Mouse (Mus musculus) neural tube, embryonic 13.5 days (tissue): ENCODE results near the gene Sdk2. TPM values are rescaled to one million over a fixed set of nuclear protein-coding genes. Genes with fewer than 3 reads are reported as not detected.

Experiments
- ATAC-seq: fragments of 200-750 bp; cut with Nextera tagmentation; 2 replicates; pipeline ENCODE4 v1.8.0; 2017; ENCODE audit warnings: low read depth, mild to moderate bottlenecking, moderate TSS enrichment, moderate library complexity
- H3K27ac ChIP-seq: fragments of 300-500 bp; sonication (generic); replicated peaks from 2 replicates; pipeline ENCODE4 v1.5.1; 2015; ENCODE audit warnings: moderate library complexity, mild to moderate bottlenecking, inconsistent platforms
- H3K27me3 ChIP-seq: fragments of 300-500 bp; sonication (generic); 2 replicates; pipeline ENCODE4 v1.6.1; 2015; ENCODE audit warnings: mild to moderate bottlenecking, inconsistent platforms
- H3K36me3 ChIP-seq: fragments of 300-500 bp; sonication (generic); 2 replicates; pipeline ENCODE4 v1.6.1; 2015; ENCODE audit warnings: mild to moderate bottlenecking, inconsistent platforms
- H3K4me1 ChIP-seq: fragments of 300-500 bp; sonication (generic); replicated peaks from 2 replicates; pipeline ENCODE4 v1.6.1; 2015; ENCODE audit warnings: inconsistent platforms
- H3K4me2 ChIP-seq: fragments of 300-500 bp; sonication (generic); 2 replicates; pipeline ENCODE4 v1.6.1; 2015; ENCODE audit warnings: inconsistent platforms, mild to moderate bottlenecking, moderate library complexity
- H3K4me3 ChIP-seq: fragments of 300-500 bp; sonication (generic); 2 replicates; pipeline ENCODE4 v1.5.1; 2015; ENCODE audit warnings: mild to moderate bottlenecking, inconsistent platforms
- H3K9ac ChIP-seq: fragments of 300-500 bp; sonication (generic); 2 replicates; pipeline ENCODE4 v1.6.1; 2015; ENCODE audit warnings: moderate library complexity, mild to moderate bottlenecking, inconsistent platforms
- H3K9me3 ChIP-seq: fragments of 300-500 bp; sonication (generic); 2 replicates; pipeline ENCODE4 v1.6.1; 2016; ENCODE audit warnings: inconsistent platforms
- WGBS: fragments of 180-500 bp; shearing (Covaris S2); methylation state at CpG from one replicate; pipeline ENCODE4 v1.1.7; 2015; 5-methylcytosine and 5-hydroxymethylcytosine counted together
- polyA plus RNA-seq: library from polyadenylated mRNA; unstranded; fragments of >200 nt; fragmentation: Nextera tagmentation; extraction: Ambion mirVana; gene quantifications from 2 replicates; pipeline ENCODE4 v1.2.1, GENCODE M21; 2015

The Sdk2 gene
- polyA plus RNA-seq: 3.9 and 4.7 TPM in 2 replicates

GRCm38 (mm10) chr11:114066951-114067762, at the start of gene Sdk2:
Gene Sdk2 (minus strand): TSS chr11:114067046.
- Histone ChIP-seq H3K9ac (peak within 1 kb of the TSS; percentile 83), H3K4me3 (peak within 1 kb of the TSS; percentile 67), H3K9me3 (no peaks in the 10 kb centered on the region), H3K27me3 (peaks cover 22% of the 10 kb centered on the region), H3K4me2 (peak within 1 kb of the TSS; percentile 95), H3K27ac (peak within 1 kb of the TSS; percentile 93), H3K36me3 (no peaks in the 10 kb centered on the region), H3K4me1 (peaks cover 64% of the 10 kb centered on the region)
- 2% methylated on average over 52 of the region's 52 CpGs for WGBS
- ATAC-seq: peak; percentile 72

- 62% methylated on average over 13 of the region's 13 CpGs for WGBS
- Histone ChIP-seq H3K36me3 (no peaks in the 10 kb centered on the region), H3K4me3 (no peak overlapping the region), H3K9ac (no peak overlapping the region), H3K4me2 (no peak overlapping the region), H3K27me3 (0 out of 2 replicates have a peak, but pooled peaks cover 4% of the 10 kb centered on the region), H3K9me3 (no peaks in the 10 kb centered on the region), H3K27ac (no peak overlapping the region), H3K4me1 (peaks cover 47% of the 10 kb centered on the region)
- no peak for ATAC-seq
Measured at GRCm38 (mm10) chr11:114115077-114115476, 48.2 kb upstream of the Sdk2 start.

- H3K4me2 ChIP-seq: no peak overlapping the region
- 0 out of 2 replicates have a peak, but pooled peaks cover 4% of the 10 kb centered on the region for H3K27me3 ChIP-seq
- H3K9ac ChIP-seq: no peak overlapping the region
- no peak overlapping the region for H3K27ac ChIP-seq
- H3K4me1 ChIP-seq: peaks cover 43% of the 10 kb centered on the region
- no peaks in the 10 kb centered on the region for H3K9me3 ChIP-seq
- 67% methylated on average over 12 of the region's 12 CpGs for WGBS
- no peak for ATAC-seq
- no peaks in the 10 kb centered on the region for H3K36me3 ChIP-seq
- no peak overlapping the region for H3K4me3 ChIP-seq
Measured at GRCm38 (mm10) chr11:114114674-114115073, 47.8 kb upstream of the Sdk2 start.

- no peak overlapping the region for H3K27ac ChIP-seq
- no peak overlapping the region for H3K4me3 ChIP-seq
- no peak for ATAC-seq
- 0 out of 2 replicates have a peak, but pooled peaks cover 4% of the 10 kb centered on the region for H3K27me3 ChIP-seq
- H3K4me2 ChIP-seq: no peak overlapping the region
- H3K9ac ChIP-seq: no peak overlapping the region
- no peaks in the 10 kb centered on the region for H3K36me3 ChIP-seq
- no peaks in the 10 kb centered on the region for H3K9me3 ChIP-seq
- 47% methylated on average over 3 of the region's 3 CpGs for WGBS
- peaks cover 19% of the 10 kb centered on the region for H3K4me1 ChIP-seq
Measured at GRCm38 (mm10) chr11:114110851-114111250, 44.0 kb upstream of the Sdk2 start.

GRCm38 (mm10) chr11:114093636-114094035, 26.8 kb upstream of the Sdk2 start:
- WGBS: 60% methylated on average over 7 of the region's 7 CpGs
- Histone ChIP-seq H3K9ac (no peak overlapping the region), H3K9me3 (no peaks in the 10 kb centered on the region), H3K27ac (no peak overlapping the region), H3K27me3 (no peaks in the 10 kb centered on the region), H3K4me2 (no peak overlapping the region), H3K36me3 (no peaks in the 10 kb centered on the region), H3K4me3 (no peak overlapping the region), H3K4me1 (no peaks in the 10 kb centered on the region)
- no peak for ATAC-seq

- WGBS: 75% methylated on average over 7 of the region's 7 CpGs
- no peak for ATAC-seq
- no peak overlapping the region for H3K4me2 ChIP-seq
Measured at GRCm38 (mm10) chr11:114093175-114093574, 26.3 kb upstream of the Sdk2 start.

GRCm38 (mm10) chr11:114080606-114081005, 13.8 kb upstream of the Sdk2 start:
- Histone ChIP-seq H3K4me2 (no peak overlapping the region), H3K9me3 (0 out of 2 replicates have a peak, but pooled peaks cover 4% of the 10 kb centered on the region), H3K27ac (no peak overlapping the region), H3K4me1 (0 out of 2 replicates have a peak, but pooled peaks cover 3% of the 10 kb centered on the region), H3K36me3 (no peaks in the 10 kb centered on the region), H3K4me3 (no peak overlapping the region), H3K9ac (no peak overlapping the region), H3K27me3 (no peaks in the 10 kb centered on the region)
- ATAC-seq: no peak
- 55% methylated on average over 9 of the region's 9 CpGs for WGBS

More at GRCm38 (mm10) chr11:114093175-114093574, 26.3 kb upstream of the Sdk2 start:
- Histone ChIP-seq H3K27ac (no peak overlapping the region), H3K9ac (no peak overlapping the region), H3K4me3 (no peak overlapping the region), H3K4me1 (no peaks in the 10 kb centered on the region), H3K9me3 (no peaks in the 10 kb centered on the region), H3K27me3 (no peaks in the 10 kb centered on the region), H3K36me3 (no peaks in the 10 kb centered on the region)

- H3K4me2 ChIP-seq: no peak overlapping the region
- ATAC-seq: no peak
- peaks cover 14% of the 10 kb centered on the region for H3K4me1 ChIP-seq
- no peaks in the 10 kb centered on the region for H3K36me3 ChIP-seq
- 0 out of 2 replicates have a peak, but pooled peaks cover 4% of the 10 kb centered on the region for H3K9me3 ChIP-seq
- WGBS: 79% methylated on average over 10 of the region's 10 CpGs
- no peak overlapping the region for H3K4me3 ChIP-seq
- H3K27ac ChIP-seq: no peak overlapping the region
- H3K9ac ChIP-seq: no peak overlapping the region
- peaks cover 14% of the 10 kb centered on the region; the same call in 1 of the 2 replicates for H3K27me3 ChIP-seq
Measured at GRCm38 (mm10) chr11:114072644-114073043, 5.8 kb upstream of the Sdk2 start.

- Histone ChIP-seq H3K4me3 (no peak overlapping the region), H3K27me3 (peaks cover 14% of the 10 kb centered on the region; the same call in 1 of the 2 replicates), H3K9me3 (0 out of 2 replicates have a peak, but pooled peaks cover 4% of the 10 kb centered on the region), H3K27ac (no peak overlapping the region), H3K4me2 (no peak overlapping the region), H3K9ac (no peak overlapping the region), H3K36me3 (no peaks in the 10 kb centered on the region), H3K4me1 (peaks cover 20% of the 10 kb centered on the region)
- no peak for ATAC-seq
- 20% methylated on average over 8 of the region's 8 CpGs for WGBS
Measured at GRCm38 (mm10) chr11:114071998-114072397, 5.2 kb upstream of the Sdk2 start.

- no peaks in the 10 kb centered on the region for H3K36me3 ChIP-seq
- no peak overlapping the region for H3K27ac ChIP-seq
- H3K27me3 ChIP-seq: peaks cover 14% of the 10 kb centered on the region; the same call in 1 of the 2 replicates
- H3K9ac ChIP-seq: no peak overlapping the region
- no peak for ATAC-seq
- H3K4me1 ChIP-seq: peaks cover 27% of the 10 kb centered on the region
- H3K9me3 ChIP-seq: no peaks in the 10 kb centered on the region
- H3K4me2 ChIP-seq: no peak overlapping the region
- H3K4me3 ChIP-seq: no peak overlapping the region
- WGBS: 61% methylated on average over 6 of the region's 6 CpGs
Measured at GRCm38 (mm10) chr11:114070881-114071280, 4.0 kb upstream of the Sdk2 start.

- peaks cover 35% of the 10 kb centered on the region for H3K4me1 ChIP-seq
- 65% methylated on average over 8 of the region's 8 CpGs for WGBS
- H3K4me2 ChIP-seq: no peak overlapping the region
- no peak overlapping the region for H3K27ac ChIP-seq
- H3K4me3 ChIP-seq: no peak overlapping the region
- ATAC-seq: no peak
- no peaks in the 10 kb centered on the region for H3K9me3 ChIP-seq
- H3K9ac ChIP-seq: no peak overlapping the region
- peaks cover 14% of the 10 kb centered on the region; the same call in 1 of the 2 replicates for H3K27me3 ChIP-seq
- H3K36me3 ChIP-seq: no peaks in the 10 kb centered on the region
Measured at GRCm38 (mm10) chr11:114070131-114070530, 3.3 kb upstream of the Sdk2 start.

- Histone ChIP-seq H3K27me3 (peaks cover 18% of the 10 kb centered on the region), H3K9me3 (no peaks in the 10 kb centered on the region), H3K9ac (0 out of 2 replicates have a peak overlapping the region, but pooled peaks have one; percentile 26), H3K27ac (peak overlapping the region; percentile 46; the same call in 1 of the 2 replicates), H3K4me1 (peaks cover 52% of the 10 kb centered on the region), H3K36me3 (no peaks in the 10 kb centered on the region), H3K4me2 (peak overlapping the region; percentile 4; the same call in 1 of the 2 replicates), H3K4me3 (no peak overlapping the region)
- ATAC-seq: peak; percentile 32
- 3% methylated on average over 5 of the region's 5 CpGs for WGBS
Measured at GRCm38 (mm10) chr11:114068390-114068789, 1.5 kb upstream of the Sdk2 start.
